Mouse (Mus musculus) ES-E14 (cell line): ENCODE measurements around the gene Phospho1. TPM values are rescaled to one million over a fixed set of nuclear protein-coding genes. Genes with fewer than 3 reads are reported as not detected.

Experiments used
- DNase-seq: peaks from one replicate; pipeline ENCODE4 v3.0.0-alpha.2; 2013; ENCODE audit warnings: low read depth, low spot score
- H3K27ac ChIP-seq: 2 replicates; pipeline ENCODE4 v1.5.1; 2012; ENCODE audit warnings: low read depth, mild to moderate bottlenecking, low read length, moderate library complexity, mixed read lengths; ENCODE audit not compliant: poor library complexity, insufficient read depth, severe bottlenecking
- H3K36me3 ChIP-seq: 2 replicates; pipeline ENCODE4 v1.6.1; 2012; ENCODE audit warnings: mild to moderate bottlenecking, low read length, moderate library complexity, mixed read lengths; ENCODE audit not compliant: control insufficient read depth, poor library complexity, insufficient read depth, severe bottlenecking
- H3K4me1 ChIP-seq, 2 experiments: fragments of 150-350 bp in 1 of 2; sonication (generic) in 1 of 2; 2 replicates each; pipeline ENCODE4 v1.6.1; 2012; ENCODE audit warnings: low read length in 2 of 2, mild to moderate bottlenecking in 1 of 2, mixed read lengths in 1 of 2; ENCODE audit not compliant: control insufficient read depth in 2 of 2, insufficient read depth in 2 of 2, poor library complexity in 1 of 2
- H3K4me3 ChIP-seq, 2 experiments: fragments of 150-350 bp in 1 of 2; sonication (generic) in 1 of 2; 2 replicates each; pipeline ENCODE4 v1.5.1; 2012; ENCODE audit warnings: low read length in 2 of 2, low read depth in 1 of 2, mild to moderate bottlenecking in 1 of 2, mixed read lengths in 1 of 2; ENCODE audit not compliant: insufficient read depth in 1 of 2, poor library complexity in 1 of 2, severe bottlenecking in 1 of 2
- H3K9ac ChIP-seq: 2 replicates; pipeline ENCODE4 v1.6.1; 2012; ENCODE audit warnings: low read depth, mild to moderate bottlenecking, low read length, mixed read lengths; ENCODE audit not compliant: poor library complexity, insufficient read depth, severe bottlenecking
- H3K9me3 ChIP-seq: fragments of 150-350 bp; sonication (generic); 2 replicates; pipeline ENCODE4 v1.6.1; 2012; ENCODE audit warnings: low read depth, mild to moderate bottlenecking, low read length; ENCODE audit not compliant: control insufficient read depth, insufficient read depth
- CHD2 ChIP-seq: IDR thresholded peaks from 2 replicates; pipeline ENCODE4 v1.6.1; 2014; ENCODE audit warnings: mild to moderate bottlenecking, low read depth, low read length, inconsistent platforms
- HCFC1 ChIP-seq: IDR thresholded peaks from 2 replicates; pipeline ENCODE4 v1.6.1; 2012; ENCODE audit warnings: low read length, inconsistent platforms, borderline replicate concordance; ENCODE audit not compliant: insufficient read depth
- MAFK ChIP-seq: IDR thresholded peaks from 2 replicates; pipeline ENCODE4 v1.6.1; 2014; ENCODE audit warnings: mild to moderate bottlenecking, low read depth, low read length, inconsistent platforms; ENCODE audit not compliant: insufficient read depth
- ZC3H11A ChIP-seq: IDR thresholded peaks from 2 replicates; pipeline ENCODE4 v1.6.1; 2012; ENCODE audit warnings: low read depth, mild to moderate bottlenecking, inconsistent platforms, low read length, borderline replicate concordance
- ZNF384 ChIP-seq: IDR thresholded peaks from 2 replicates; pipeline ENCODE4 v1.6.1; 2012; ENCODE audit warnings: low read depth, low read length, inconsistent platforms
- in situ Hi-C, 2 experiments: fragments of 600-800 bp; cut with MboI; formaldehyde crosslinking; loops; one replicate each; pipeline ENCODE4 v1.15.1; 2025; ENCODE audit warnings: low sequenced_read_pairs in 2 of 2, inconsistent platforms in 1 of 2; ENCODE audit not compliant: unreplicated experiment in 2 of 2
- total RNA-seq: library from RNA; depleted of rRNA; stranded (reverse); fragments of 300-350 nt; gene quantifications from 2 replicates; pipeline ENCODE4 v1.2.3, GENCODE M21; 2012

Phospho1 gene
- total RNA-seq, 1 experiment: 2.6 TPM

DNA sequence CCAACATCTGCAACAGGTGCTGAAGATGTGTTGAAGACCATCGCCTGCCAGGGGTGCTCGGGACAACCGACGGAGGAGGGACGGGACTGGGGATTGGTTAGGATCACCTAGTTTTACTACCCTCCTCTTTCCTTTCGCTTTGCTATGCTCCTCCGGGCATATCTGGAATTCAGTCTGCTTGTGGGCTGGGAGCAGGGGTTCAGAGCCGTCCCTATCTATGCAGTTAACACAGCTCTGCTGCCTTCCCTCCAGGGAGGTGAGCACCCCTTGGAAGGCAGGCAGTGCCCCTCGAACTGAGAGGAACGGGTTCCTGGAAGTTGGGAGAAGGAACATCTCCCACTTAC lies 6.9 kb downstream of the Phospho1 start:
- Histone ChIP-seq H3K4me1 (peaks cover 8 to 36% of the 10 kb centered on the region in 2 experiments), H3K27ac (no peak overlapping the region), H3K4me3 (peak overlapping the region; percentile 33 to 60; a peak in 2 of 4 replicates), H3K36me3 (no peaks in the 10 kb centered on the region), H3K9me3 (no peaks in the 10 kb centered on the region), H3K9ac (no peak overlapping the region)
- TF ChIP-seq ZNF384 (no peak), HCFC1 (no peak), ZC3H11A (no peak), MAFK (no peak), CHD2 (no peak)
- in situ Hi-C loops: no loop called here
- no peak for DNase-seq

DNA sequence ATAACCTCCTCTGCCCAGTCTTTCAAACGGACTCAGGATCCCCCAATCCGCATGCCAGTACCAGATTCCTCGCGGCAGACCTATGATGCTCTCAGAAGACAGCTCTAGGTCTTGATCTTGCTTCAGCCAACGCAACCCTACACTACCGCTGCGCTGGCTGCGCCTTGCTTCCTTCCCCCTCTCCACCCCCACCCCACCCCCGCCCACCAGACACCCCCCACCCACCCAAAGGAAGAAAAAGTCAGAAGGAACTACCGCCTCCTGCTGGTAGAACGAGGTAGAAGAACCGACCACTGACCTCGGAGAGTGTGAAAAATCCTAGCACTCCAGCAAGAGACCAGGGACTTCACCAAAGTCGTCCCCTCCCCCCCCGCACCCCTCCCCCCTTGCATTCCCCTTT lies 7.3 kb downstream of the Phospho1 start:
- Histone ChIP-seq H3K9ac (no peak overlapping the region), H3K4me1 (peaks cover 8 to 36% of the 10 kb centered on the region in 2 experiments), H3K36me3 (no peaks in the 10 kb centered on the region), H3K4me3 (peak overlapping the region in 1 of 2 experiments; percentile 60; a peak in 1 of 4 replicates), H3K27ac (no peak overlapping the region), H3K9me3 (no peaks in the 10 kb centered on the region)
- TF ChIP-seq HCFC1: no peak
- no peak for TF ChIP-seq MAFK
- TF ChIP-seq ZNF384: no peak
- no peak for TF ChIP-seq CHD2
- TF ChIP-seq ZC3H11A: no peak
- in situ Hi-C loops: no loop called here
- DNase-seq: no peak

DNA sequence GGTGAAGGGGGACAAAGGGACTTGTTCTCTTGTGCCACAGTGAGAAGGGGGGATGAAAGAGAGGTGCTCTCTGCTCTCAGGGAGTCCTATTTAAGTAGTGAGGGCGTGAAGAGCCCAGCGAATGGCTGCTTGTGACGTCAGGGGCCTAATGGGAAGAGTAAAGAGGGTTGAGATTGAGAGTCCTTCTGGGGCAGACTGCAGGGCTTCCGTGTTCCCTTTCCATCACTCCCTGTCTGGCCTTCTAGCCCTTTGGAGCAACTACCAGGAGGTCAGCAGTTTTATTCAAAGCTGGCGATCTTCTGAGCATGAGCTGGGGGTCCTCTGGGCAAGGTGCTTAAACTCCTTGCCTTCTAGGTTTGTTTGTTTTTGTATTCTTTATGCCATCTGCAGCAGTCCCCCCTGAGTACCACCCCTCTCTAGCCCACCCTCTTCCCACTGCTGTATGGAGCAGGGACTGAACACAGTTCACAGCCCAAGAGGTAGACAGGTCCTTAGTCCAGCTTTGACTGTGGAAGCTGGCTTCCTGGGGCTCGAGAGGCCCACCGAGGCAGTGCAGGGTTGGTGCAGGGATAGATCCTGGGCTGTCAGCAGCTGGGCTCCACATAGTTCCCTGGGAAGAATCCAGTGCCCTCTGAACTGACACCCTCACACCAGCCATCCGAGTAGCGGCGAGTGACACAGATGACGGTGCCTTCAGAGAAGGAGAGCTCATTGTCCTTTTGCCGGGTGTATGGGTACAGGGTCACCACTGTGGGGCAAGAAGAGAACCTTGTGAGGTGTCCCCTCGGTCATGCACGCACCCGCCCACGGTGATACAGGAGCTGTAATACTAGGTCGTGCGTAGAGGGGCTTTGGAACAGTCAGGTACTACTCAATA lies 8.1 kb downstream of the Phospho1 start:
- H3K27ac ChIP-seq: no peak overlapping the region
- H3K4me1 ChIP-seq: peaks cover 6 to 36% of the 10 kb centered on the region in 2 experiments
- H3K4me3 ChIP-seq: no peak overlapping the region
- in situ Hi-C loops: no loop called here
- no peak for TF ChIP-seq MAFK
- no peak for TF ChIP-seq HCFC1
- TF ChIP-seq ZC3H11A: no peak
- TF ChIP-seq CHD2: no peak
- TF ChIP-seq ZNF384: no peak
- no peak for DNase-seq
- no peak overlapping the region for H3K9ac ChIP-seq
- H3K9me3 ChIP-seq: no peaks in the 10 kb centered on the region
- no peaks in the 10 kb centered on the region for H3K36me3 ChIP-seq

DNA sequence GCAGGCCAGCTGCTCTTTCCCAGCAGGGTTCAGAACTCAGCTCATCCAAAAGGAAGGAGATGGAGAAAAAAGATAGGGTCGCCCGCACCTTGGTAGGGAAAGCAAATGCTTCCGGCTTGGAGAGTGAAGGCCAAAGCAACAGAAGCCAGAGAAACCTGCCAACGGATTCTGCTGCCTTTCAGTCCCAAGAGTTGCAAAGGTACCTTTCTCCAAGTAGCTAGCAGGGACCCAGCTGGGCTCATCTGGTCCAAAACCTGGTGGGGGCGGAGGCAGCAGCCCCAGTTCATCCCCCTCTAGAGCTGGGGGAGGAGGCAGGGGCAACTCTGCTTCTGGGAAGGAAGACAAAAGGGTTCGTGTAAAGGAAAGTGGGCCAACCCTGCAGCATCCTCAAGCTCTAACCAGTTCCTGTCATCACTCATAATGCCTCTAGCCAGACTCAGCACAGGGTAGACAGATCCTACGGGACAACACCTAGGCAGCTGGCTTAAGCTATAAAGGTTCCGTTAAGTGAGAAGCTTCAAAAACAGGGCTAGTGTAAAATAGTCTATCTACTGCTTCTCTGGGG lies 8.8 kb downstream of the Phospho1 start:
- Histone ChIP-seq H3K27ac (no peak overlapping the region), H3K36me3 (no peaks in the 10 kb centered on the region), H3K4me3 (no peak overlapping the region; a peak in 1 of 4 replicates), H3K9me3 (no peaks in the 10 kb centered on the region), H3K9ac (no peak overlapping the region), H3K4me1 (peaks cover 5 to 36% of the 10 kb centered on the region in 2 experiments; a peak in 2 of 4 replicates)
- DNase-seq: no peak
- no peak for TF ChIP-seq MAFK
- no peak for TF ChIP-seq HCFC1
- TF ChIP-seq ZC3H11A: no peak
- no peak for TF ChIP-seq CHD2
- no peak for TF ChIP-seq ZNF384
- in situ Hi-C loops: no loop called here
